Mouse (Mus musculus) cerebellum, adult 2 months (tissue): ENCODE measurements around the gene Mkln1. TPM values are rescaled to one million over a fixed set of nuclear protein-coding genes. Genes with fewer than 3 reads are reported as not detected.

ENCODE experiments used
- DNase-seq, 2 experiments: peaks; one replicate each; pipeline ENCODE4 v3.0.0; 2021
- H3K27ac ChIP-seq: fragments of 200-500 bp; 2 replicates; pipeline ENCODE4 v1.5.1; 2012; ENCODE audit warnings: low read length, control low read depth, inconsistent platforms; ENCODE audit not compliant: insufficient read depth
- H3K27me3 ChIP-seq: fragments of 200-500 bp; 2 replicates; pipeline ENCODE4 v1.6.1; 2012; ENCODE audit warnings: inconsistent platforms, mild to moderate bottlenecking, low read length, moderate library complexity; ENCODE audit not compliant: control insufficient read depth, insufficient read depth
- H3K4me1 ChIP-seq: fragments of 200-500 bp; 2 replicates; pipeline ENCODE4 v1.6.1; 2011; ENCODE audit warnings: low read length; ENCODE audit not compliant: control insufficient read depth, insufficient read depth
- H3K4me3 ChIP-seq: fragments of 200-500 bp; replicated peaks from 2 replicates; pipeline ENCODE3; 2011; ENCODE audit warnings: mild to moderate bottlenecking, low read depth, low read length, control low read depth; ENCODE audit not compliant: insufficient read depth
- CTCF ChIP-seq: fragments of 200-500 bp; IDR thresholded peaks from 2 replicates; pipeline ENCODE4 v1.5.1; 2011; ENCODE audit warnings: low read depth, mild to moderate bottlenecking, control low read depth, low read length, moderate library complexity, borderline replicate concordance; ENCODE audit not compliant: insufficient read depth
- POLR2A ChIP-seq: fragments of 200-500 bp; IDR thresholded peaks from 2 replicates; pipeline ENCODE4 v1.6.1; 2011; ENCODE audit warnings: low read length, control low read depth, borderline replicate concordance; ENCODE audit not compliant: insufficient read depth
- WGBS: fragments of 180-500 bp; shearing (Covaris S2); methylation state at CpG from one replicate; pipeline ENCODE4 v1.1.7; 2018; 5-methylcytosine and 5-hydroxymethylcytosine counted together
- polyA plus RNA-seq: library from polyadenylated mRNA; depleted of rRNA; stranded (reverse); fragments of >200 nt; gene quantifications from 2 replicates; pipeline ENCODE4 v1.2.3, GENCODE M21; 2012

The Mkln1 gene
- polyA plus RNA-seq, 1 experiment, result 53.9 TPM

DNA sequence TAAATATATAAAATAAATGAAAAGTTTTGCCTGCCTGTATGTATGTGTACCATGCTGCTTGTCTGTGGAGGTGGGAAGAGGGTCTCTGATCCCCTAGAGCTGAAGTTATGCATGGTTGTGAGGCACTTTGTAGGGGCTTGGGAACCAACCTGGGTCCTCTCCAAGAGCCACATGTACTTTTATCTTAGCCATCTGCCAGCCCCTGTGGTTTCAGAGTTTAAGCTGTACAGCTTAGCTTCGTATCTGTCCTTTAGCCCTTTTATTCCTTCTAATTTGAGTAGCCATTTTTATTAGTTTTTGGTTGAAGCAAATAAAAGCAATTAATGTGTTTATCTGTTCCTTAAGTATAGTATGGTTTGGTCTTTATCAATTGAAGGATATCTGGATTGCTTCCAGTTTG is 12.5 kb downstream of the Mkln1 start:
- H3K4me3 ChIP-seq, result no peak overlapping the region
- no peak for DNase-seq
- WGBS, result 20% methylated on average over 1 of the region's 1 CpGs
- TF ChIP-seq CTCF, result no peak
- no peak for TF ChIP-seq POLR2A
- H3K4me1 ChIP-seq, result peaks cover 3% of the 10 kb centered on the region
- no peak overlapping the region for H3K27ac ChIP-seq
- H3K27me3 ChIP-seq, result no peaks in the 10 kb centered on the region

GRCm38 (mm10) chr6:31412487-31412886 is 14.0 kb downstream of the Mkln1 start:
- H3K4me3 ChIP-seq, result no peak overlapping the region
- H3K27ac ChIP-seq, result no peak overlapping the region
- TF ChIP-seq CTCF (peak; percentile 35; the same call in 1 of the 2 replicates), POLR2A (no peak)
- peak in 1 of 2 experiments; percentile 17 for DNase-seq
- peaks cover 3% of the 10 kb centered on the region for H3K4me1 ChIP-seq
- no peaks in the 10 kb centered on the region for H3K27me3 ChIP-seq

DNA sequence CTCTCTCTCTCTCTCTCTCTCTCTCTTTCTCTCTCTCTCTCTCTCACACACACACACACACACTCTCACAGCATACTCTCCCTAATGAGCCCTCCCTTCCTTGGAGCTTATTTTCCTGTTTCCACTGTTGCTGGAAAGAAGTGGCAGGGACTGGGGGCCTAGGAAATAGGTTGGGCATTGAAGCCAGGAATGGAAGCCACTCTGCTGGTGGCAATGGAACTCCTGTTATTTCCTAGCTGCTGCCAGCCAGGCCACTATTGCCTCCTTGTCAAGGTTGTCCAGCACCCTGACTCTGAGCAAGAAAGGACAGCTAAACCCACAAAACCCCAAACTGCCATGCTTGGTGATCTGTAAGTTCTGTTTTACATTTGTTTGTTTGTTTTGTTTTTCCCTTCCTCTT is 15.0 kb downstream of the Mkln1 start:
- TF ChIP-seq CTCF (no peak), POLR2A (no peak)
- H3K4me3 ChIP-seq, result no peak overlapping the region
- no peak overlapping the region for H3K27ac ChIP-seq
- no peaks in the 10 kb centered on the region for H3K27me3 ChIP-seq
- H3K4me1 ChIP-seq, result peaks cover 3% of the 10 kb centered on the region
- DNase-seq, result peak in 1 of 2 experiments; percentile 26

DNA sequence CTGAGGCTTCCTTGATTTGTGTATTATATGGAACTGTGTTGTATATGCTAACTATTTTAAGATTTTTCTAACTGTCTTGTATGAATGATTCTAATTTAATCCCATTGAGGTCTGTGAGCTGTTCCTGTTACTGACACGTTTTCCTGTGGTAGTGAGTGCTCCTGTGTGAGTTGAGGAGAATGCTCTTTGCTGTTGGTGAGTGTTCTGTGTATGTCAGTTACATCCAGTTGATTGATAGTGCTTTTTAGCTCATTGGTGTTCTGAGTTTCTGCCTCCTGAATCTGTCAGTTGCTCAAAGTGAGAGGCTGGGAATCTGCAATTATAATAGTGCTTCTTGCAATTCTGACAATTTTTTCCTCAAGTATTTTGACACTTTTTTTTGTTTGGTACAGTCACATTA is 15.8 kb downstream of the Mkln1 start:
- no peak overlapping the region for H3K27ac ChIP-seq
- DNase-seq, result no peak
- peaks cover 3% of the 10 kb centered on the region for H3K4me1 ChIP-seq
- no peaks in the 10 kb centered on the region for H3K27me3 ChIP-seq
- no peak overlapping the region for H3K4me3 ChIP-seq
- TF ChIP-seq CTCF (no peak), POLR2A (no peak)
- WGBS, result 27% methylated on average over 1 of the region's 1 CpGs

DNA sequence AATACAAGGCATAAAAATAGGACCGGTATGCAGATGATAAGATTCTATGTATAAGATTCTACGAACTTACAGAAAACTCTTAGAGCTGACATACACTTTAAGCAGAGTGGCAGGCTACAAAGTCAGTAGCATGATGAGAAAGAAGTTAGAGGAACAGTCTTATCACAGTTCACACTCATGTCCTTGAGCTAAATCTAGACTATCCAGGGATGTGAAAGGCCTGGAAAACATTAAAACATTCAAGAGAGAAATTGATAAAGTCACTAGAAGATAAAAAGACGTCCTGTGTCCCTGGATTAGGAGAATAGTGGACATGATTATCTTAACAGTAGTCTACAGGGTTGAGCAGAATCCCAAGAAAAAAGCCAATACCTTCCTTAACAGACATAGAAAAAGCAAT is 26.9 kb downstream of the Mkln1 start:
- Histone ChIP-seq H3K4me3 (no peak overlapping the region), H3K27ac (no peak overlapping the region), H3K4me1 (no peaks in the 10 kb centered on the region), H3K27me3 (no peaks in the 10 kb centered on the region)
- TF ChIP-seq POLR2A, result no peak
- no peak for TF ChIP-seq CTCF
- no peak for DNase-seq
- WGBS, result 98% methylated on average over 3 of the region's 3 CpGs

GRCm38 (mm10) chr6:31437264-31437663 is 38.7 kb downstream of the Mkln1 start:
- Histone ChIP-seq H3K4me1 (no peaks in the 10 kb centered on the region), H3K4me3 (no peak overlapping the region), H3K27ac (no peak overlapping the region), H3K27me3 (no peaks in the 10 kb centered on the region)
- TF ChIP-seq POLR2A, result no peak
- no peak for TF ChIP-seq CTCF
- no peak for DNase-seq
- 91% methylated on average over 2 of the region's 2 CpGs for WGBS

DNA sequence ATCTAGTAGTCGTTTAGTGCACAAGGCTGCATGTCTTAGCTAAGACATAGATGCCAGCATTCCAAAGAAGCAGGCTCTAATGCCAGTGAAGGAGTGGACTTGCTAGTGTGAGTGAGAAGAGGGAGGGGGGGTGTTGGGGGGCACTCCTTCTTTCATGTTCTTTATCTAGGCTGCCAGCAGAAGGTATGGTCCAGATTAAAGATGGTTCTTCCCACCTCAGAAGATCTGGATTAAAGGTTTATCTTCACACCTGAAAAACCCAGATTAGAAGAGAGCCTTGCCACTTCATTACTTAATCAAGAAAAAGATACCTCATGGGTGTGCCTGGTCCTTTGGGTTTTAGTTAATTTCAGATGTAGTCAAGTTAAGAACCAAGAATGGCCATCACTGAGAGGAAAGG is 46.7 kb downstream of the Mkln1 start:
- WGBS, result 86% methylated on average over 1 of the region's 1 CpGs
- no peak for DNase-seq
- TF ChIP-seq CTCF, result no peak
- no peak for TF ChIP-seq POLR2A
- H3K4me1 ChIP-seq, result no peaks in the 10 kb centered on the region
- H3K27me3 ChIP-seq, result no peaks in the 10 kb centered on the region
- H3K4me3 ChIP-seq, result no peak overlapping the region
- no peak overlapping the region for H3K27ac ChIP-seq

GRCm38 (mm10) chr6:31453735-31454134 is 55.2 kb downstream of the Mkln1 start:
- H3K27ac ChIP-seq, result no peak overlapping the region
- H3K4me3 ChIP-seq, result no peak overlapping the region
- no peaks in the 10 kb centered on the region for H3K27me3 ChIP-seq
- TF ChIP-seq POLR2A (no peak), CTCF (no peak)
- DNase-seq, result peak in 1 of 2 experiments; percentile 39
- no peaks in the 10 kb centered on the region for H3K4me1 ChIP-seq
